Mouse (Mus musculus): Measurements from ENCODE around the gene Gas7. TPM values are rescaled to one million over a fixed set of nuclear protein-coding genes. Genes with fewer than 3 reads are reported as not detected.

Gas7 gene
- total RNA-seq, 1 experiment, result 2.4 TPM

GRCm38 (mm10) chr11:67489647-67490175, 34.5 kb downstream of the Gas7 start:
- in situ Hi-C loops (cut with MboI; ENCODE audit: low sequenced_read_pairs in 2 of 2, unreplicated experiment in 2 of 2), result no loop called here
- Histone ChIP-seq H3K4me3 (ENCODE audit: insufficient read depth in 1 of 2, low read depth in 1 of 2, low read length in 2 of 2, poor library complexity in 1 of 2, severe bottlenecking in 1 of 2) (no peak overlapping the region), H3K36me3 (ENCODE audit: control insufficient read depth, insufficient read depth, low read length, poor library complexity, severe bottlenecking) (no peaks in the 10 kb centered on the region)

GRCm38 (mm10) chr11:67496796-67497195, 41.6 kb downstream of the Gas7 start:
- Histone ChIP-seq H3K27ac (ENCODE audit: insufficient read depth, low read depth, low read length, poor library complexity, severe bottlenecking) (no peak overlapping the region), H3K4me3 (ENCODE audit: insufficient read depth in 1 of 2, low read depth in 1 of 2, low read length in 2 of 2, poor library complexity in 1 of 2, severe bottlenecking in 1 of 2) (no peak overlapping the region), H3K9me3 (ENCODE audit: control insufficient read depth, insufficient read depth, low read depth, low read length) (no peaks in the 10 kb centered on the region), H3K9ac (ENCODE audit: insufficient read depth, low read depth, low read length, poor library complexity, severe bottlenecking) (no peak overlapping the region), H3K36me3 (ENCODE audit: control insufficient read depth, insufficient read depth, low read length, poor library complexity, severe bottlenecking) (no peaks in the 10 kb centered on the region), H3K4me1 (ENCODE audit: control insufficient read depth in 2 of 2, insufficient read depth in 2 of 2, low read length in 2 of 2, poor library complexity in 1 of 2) (no peaks in the 10 kb centered on the region)
- no peak for TF ChIP-seq CHD2 (IDR thresholded peaks at IDR 0.05; ENCODE audit: low read depth, low read length)
- TF ChIP-seq MAFK (IDR thresholded peaks at IDR 0.05; ENCODE audit: insufficient read depth, low read depth, low read length), result no peak
- TF ChIP-seq ZNF384 (IDR thresholded peaks at IDR 0.05; ENCODE audit: low read depth, low read length), result no peak
- TF ChIP-seq ZC3H11A (IDR thresholded peaks at IDR 0.05; ENCODE audit: borderline replicate concordance, low read depth, low read length), result no peak
- no peak for TF ChIP-seq HCFC1 (IDR thresholded peaks at IDR 0.05; ENCODE audit: borderline replicate concordance, insufficient read depth, low read length)
- no peak for DNase-seq (ENCODE audit: low read depth, low spot score)
- in situ Hi-C loops (cut with MboI; ENCODE audit: low sequenced_read_pairs in 2 of 2, unreplicated experiment in 2 of 2), result no loop called here

More at GRCm38 (mm10) chr11:67489647-67490175, 34.5 kb downstream of the Gas7 start:
- TF ChIP-seq ZC3H11A (IDR thresholded peaks at IDR 0.05; ENCODE audit: borderline replicate concordance, low read depth, low read length) (no peak), ZNF384 (IDR thresholded peaks at IDR 0.05; ENCODE audit: low read depth, low read length) (no peak), MAFK (IDR thresholded peaks at IDR 0.05; ENCODE audit: insufficient read depth, low read depth, low read length) (no peak), CHD2 (IDR thresholded peaks at IDR 0.05; ENCODE audit: low read depth, low read length) (no peak), HCFC1 (IDR thresholded peaks at IDR 0.05; ENCODE audit: borderline replicate concordance, insufficient read depth, low read length) (no peak)
- no peak overlapping the region for H3K9ac ChIP-seq (ENCODE audit: insufficient read depth, low read depth, low read length, poor library complexity, severe bottlenecking)
- no peaks in the 10 kb centered on the region for H3K9me3 ChIP-seq (ENCODE audit: control insufficient read depth, insufficient read depth, low read depth, low read length)
- H3K27ac ChIP-seq (ENCODE audit: insufficient read depth, low read depth, low read length, poor library complexity, severe bottlenecking), result no peak overlapping the region
- DNase-seq (ENCODE audit: low read depth, low spot score), result no peak
- no peaks in the 10 kb centered on the region for H3K4me1 ChIP-seq (ENCODE audit: control insufficient read depth in 2 of 2, insufficient read depth in 2 of 2, low read length in 2 of 2, poor library complexity in 1 of 2)

GRCm38 (mm10) chr11:67500115-67500514, 44.9 kb downstream of the Gas7 start:
- Histone ChIP-seq H3K4me1 (ENCODE audit: control insufficient read depth in 2 of 2, insufficient read depth in 2 of 2, low read length in 2 of 2, poor library complexity in 1 of 2) (no peaks in the 10 kb centered on the region), H3K36me3 (ENCODE audit: control insufficient read depth, insufficient read depth, low read length, poor library complexity, severe bottlenecking) (no peaks in the 10 kb centered on the region), H3K27ac (ENCODE audit: insufficient read depth, low read depth, low read length, poor library complexity, severe bottlenecking) (no peak overlapping the region), H3K9ac (ENCODE audit: insufficient read depth, low read depth, low read length, poor library complexity, severe bottlenecking) (no peak overlapping the region), H3K9me3 (ENCODE audit: control insufficient read depth, insufficient read depth, low read depth, low read length) (no peaks in the 10 kb centered on the region), H3K4me3 (ENCODE audit: insufficient read depth in 1 of 2, low read depth in 1 of 2, low read length in 2 of 2, poor library complexity in 1 of 2, severe bottlenecking in 1 of 2) (no peak overlapping the region)
- in situ Hi-C loops (cut with MboI; ENCODE audit: low sequenced_read_pairs in 2 of 2, unreplicated experiment in 2 of 2), result no loop called here
- no peak for TF ChIP-seq CHD2 (IDR thresholded peaks at IDR 0.05; ENCODE audit: low read depth, low read length)
- no peak for TF ChIP-seq ZC3H11A (IDR thresholded peaks at IDR 0.05; ENCODE audit: borderline replicate concordance, low read depth, low read length)
- no peak for TF ChIP-seq ZNF384 (IDR thresholded peaks at IDR 0.05; ENCODE audit: low read depth, low read length)
- no peak for TF ChIP-seq MAFK (IDR thresholded peaks at IDR 0.05; ENCODE audit: insufficient read depth, low read depth, low read length)
- TF ChIP-seq HCFC1 (IDR thresholded peaks at IDR 0.05; ENCODE audit: borderline replicate concordance, insufficient read depth, low read length), result no peak
- DNase-seq (ENCODE audit: low read depth, low spot score), result no peak

GRCm38 (mm10) chr11:67501468-67502244, 46.4 kb downstream of the Gas7 start:
- in situ Hi-C loops (cut with MboI; ENCODE audit: low sequenced_read_pairs in 2 of 2, unreplicated experiment in 2 of 2), result no loop called here
- Histone ChIP-seq H3K9ac (ENCODE audit: insufficient read depth, low read depth, low read length, poor library complexity, severe bottlenecking) (no peak overlapping the region), H3K4me1 (ENCODE audit: control insufficient read depth in 2 of 2, insufficient read depth in 2 of 2, low read length in 2 of 2, poor library complexity in 1 of 2) (no peaks in the 10 kb centered on the region), H3K9me3 (ENCODE audit: control insufficient read depth, insufficient read depth, low read depth, low read length) (no peaks in the 10 kb centered on the region), H3K36me3 (ENCODE audit: control insufficient read depth, insufficient read depth, low read length, poor library complexity, severe bottlenecking) (no peaks in the 10 kb centered on the region), H3K27ac (ENCODE audit: insufficient read depth, low read depth, low read length, poor library complexity, severe bottlenecking) (no peak overlapping the region), H3K4me3 (ENCODE audit: insufficient read depth in 1 of 2, low read depth in 1 of 2, low read length in 2 of 2, poor library complexity in 1 of 2, severe bottlenecking in 1 of 2) (no peak overlapping the region)
- no peak for DNase-seq (ENCODE audit: low read depth, low spot score)
- TF ChIP-seq MAFK (IDR thresholded peaks at IDR 0.05; ENCODE audit: insufficient read depth, low read depth, low read length) (no peak), CHD2 (IDR thresholded peaks at IDR 0.05; ENCODE audit: low read depth, low read length) (no peak), ZC3H11A (IDR thresholded peaks at IDR 0.05; ENCODE audit: borderline replicate concordance, low read depth, low read length) (no peak), HCFC1 (IDR thresholded peaks at IDR 0.05; ENCODE audit: borderline replicate concordance, insufficient read depth, low read length) (no peak), ZNF384 (IDR thresholded peaks at IDR 0.05; ENCODE audit: low read depth, low read length) (no peak)

All from ES-E14 (cell line).